Mouse (Mus musculus) ovary, postnatal 10 days (tissue): ENCODE data around the gene Mtm1.
"Not testable (repeated sequence)": the region's sequence is repeated elsewhere in the genome, so short reads cannot be mapped to it uniquely, and the experiment has no call there.

Source experiments
- DNase-seq: peaks from one replicate; pipeline ENCODE4 v3.0.0; 2022; ENCODE audit warnings: low spot score

The Mtm1 gene

DNA sequence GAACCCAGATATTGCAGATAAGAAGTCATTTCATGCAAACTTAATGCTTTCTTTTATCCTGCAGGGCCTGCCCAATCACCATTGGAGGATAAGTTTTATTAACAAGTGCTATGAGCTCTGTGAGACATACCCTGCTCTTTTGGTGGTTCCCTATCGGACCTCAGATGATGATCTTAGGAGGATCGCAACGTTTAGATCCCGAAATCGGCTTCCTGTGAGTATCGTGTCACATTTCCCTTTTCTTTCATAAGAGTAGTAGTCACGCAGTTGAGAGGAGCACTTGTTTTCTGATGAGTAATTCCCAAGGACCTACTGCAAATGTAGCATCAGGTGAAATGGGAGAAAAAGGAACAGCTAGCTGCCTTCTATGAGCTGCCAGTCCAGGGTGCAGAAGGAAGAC, 76.5 kb downstream of the Mtm1 start:
- no peak for DNase-seq

DNA sequence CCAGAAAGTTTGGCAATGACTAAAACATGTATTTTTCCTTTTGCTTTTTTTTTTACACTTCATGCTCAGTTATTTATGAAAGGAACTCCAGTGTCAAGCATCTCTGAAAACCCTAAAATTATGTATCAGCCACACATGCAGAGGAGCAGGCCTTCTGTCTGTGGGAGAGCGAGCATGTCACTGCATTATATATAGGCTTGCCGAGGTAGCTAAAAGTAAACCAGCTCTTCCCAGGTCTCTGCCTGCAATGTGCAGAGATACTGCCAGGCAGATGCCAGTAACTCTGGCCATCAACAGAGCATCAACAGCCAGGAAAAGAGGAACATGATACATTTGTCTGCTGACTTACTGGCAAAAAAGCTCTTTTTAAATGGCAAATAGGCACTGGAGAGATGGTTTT, 83.6 kb downstream of the Mtm1 start:
- no peak for DNase-seq

DNA sequence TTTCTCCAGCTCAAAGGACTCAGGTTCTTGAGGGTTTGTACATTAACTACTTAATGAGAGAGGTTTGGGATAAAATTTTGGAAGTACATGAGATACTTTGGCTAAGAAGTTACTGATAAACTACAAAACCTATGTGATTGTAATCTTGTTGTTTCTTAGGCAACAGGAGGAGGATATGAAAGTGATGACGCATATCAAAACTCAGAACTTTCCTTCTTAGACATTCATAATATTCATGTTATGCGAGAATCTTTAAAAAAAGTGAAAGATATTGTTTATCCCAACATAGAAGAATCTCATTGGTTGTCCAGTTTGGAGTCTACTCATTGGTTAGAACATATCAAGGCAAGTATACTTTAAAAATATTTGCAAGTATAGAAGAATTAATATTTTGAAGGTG, 85.4 kb downstream of the Mtm1 start:
- DNase-seq = no peak

DNA sequence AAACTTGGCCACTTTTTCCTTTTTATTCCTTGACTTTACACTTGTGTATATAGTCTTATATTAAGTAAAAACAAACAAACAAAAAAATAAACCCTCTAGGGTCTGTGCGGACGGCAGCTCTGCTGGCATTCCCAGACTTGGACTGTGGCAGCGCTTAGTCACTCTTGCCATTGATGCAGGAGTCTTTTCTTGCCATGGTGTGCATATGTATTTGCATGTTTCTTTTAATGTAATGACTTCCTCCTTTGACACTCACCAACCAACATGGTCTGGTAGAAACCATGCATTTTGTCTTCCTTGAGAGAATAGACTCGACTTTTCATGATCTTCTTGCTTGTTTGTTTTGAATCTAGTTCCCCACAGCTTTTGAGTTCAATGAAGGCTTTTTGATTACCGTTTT, 91.6 kb downstream of the Mtm1 start:
- no peak for DNase-seq

DNA sequence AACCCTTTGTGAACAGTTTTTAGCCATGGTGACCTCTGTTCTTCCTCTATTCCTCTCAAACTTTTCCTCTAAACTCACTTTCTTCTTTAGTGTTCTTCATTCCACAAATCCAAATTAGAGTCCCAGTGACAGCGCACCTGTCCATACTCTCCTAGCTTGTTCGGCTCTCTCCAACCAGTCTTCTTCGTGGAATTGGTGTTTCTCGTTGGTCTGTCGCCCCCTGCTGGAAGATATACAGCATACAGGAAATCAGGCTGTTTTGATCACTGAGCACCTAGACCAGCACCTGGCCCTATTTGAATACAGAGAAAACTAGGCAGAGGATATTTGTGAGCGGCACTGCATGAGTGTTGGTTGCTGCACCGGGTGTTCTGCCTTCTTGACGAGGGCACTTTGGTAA, 100.7 kb downstream of the Mtm1 start:
- no peak for DNase-seq

DNA sequence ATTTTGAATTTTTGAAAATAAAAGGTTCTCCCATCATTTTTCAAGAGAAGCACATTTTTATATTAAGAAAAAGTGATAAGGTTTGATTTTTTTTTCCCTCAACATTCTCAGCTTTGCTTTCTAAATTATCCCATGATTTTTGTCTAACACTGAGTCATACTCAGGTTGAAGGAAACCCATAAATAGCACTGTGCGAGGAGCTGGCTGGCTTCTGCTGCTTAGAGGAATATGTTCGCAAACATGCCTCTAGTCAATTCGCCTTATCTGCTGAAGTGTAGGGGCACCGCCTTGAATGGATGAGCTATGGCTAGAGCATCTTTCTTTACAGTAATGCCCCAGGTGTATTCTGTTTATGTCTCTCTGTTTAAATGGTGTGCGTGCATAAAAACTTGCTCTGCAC, 103.8 kb downstream of the Mtm1 start:
- no peak for DNase-seq

DNA sequence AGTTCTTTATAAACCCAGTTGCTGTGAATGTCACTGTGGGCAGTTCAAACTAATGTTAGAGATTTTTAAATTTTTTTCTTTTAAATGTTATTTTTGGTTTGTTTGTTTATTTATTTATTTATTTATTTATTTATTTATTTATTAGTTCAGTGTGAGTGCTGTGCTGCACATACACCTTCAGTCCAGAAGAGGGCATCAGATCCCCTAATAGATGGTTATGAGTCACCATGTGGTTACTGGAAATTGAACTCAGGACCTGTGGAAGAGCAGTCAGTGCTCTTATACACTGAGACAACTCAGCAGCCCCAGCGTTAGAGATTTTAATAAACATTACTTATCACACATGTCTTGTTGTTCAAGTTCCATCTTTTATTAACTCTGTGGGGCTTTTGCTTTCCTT, 141.5 kb downstream of the Mtm1 start:
- no peak for DNase-seq

DNA sequence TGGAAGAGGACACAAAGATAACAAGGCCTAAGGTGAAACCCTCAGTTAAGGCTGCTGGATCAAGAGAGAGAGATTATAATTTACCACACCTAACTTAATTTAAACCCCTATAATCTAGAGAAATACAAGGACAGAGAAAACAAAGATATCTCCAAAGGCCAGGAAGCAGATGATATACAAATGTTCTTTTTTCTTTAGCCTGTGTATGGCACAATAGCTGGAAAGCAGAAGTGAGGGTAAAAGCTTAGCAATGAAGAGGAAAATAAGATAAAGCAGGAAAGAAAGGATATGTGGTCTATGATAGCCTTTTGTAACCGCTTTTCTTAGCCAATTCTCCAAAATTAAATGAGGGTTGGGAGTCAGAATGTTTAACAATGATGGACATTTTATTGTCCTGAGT, 144.8 kb downstream of the Mtm1 start:
- DNase-seq = no peak

DNA sequence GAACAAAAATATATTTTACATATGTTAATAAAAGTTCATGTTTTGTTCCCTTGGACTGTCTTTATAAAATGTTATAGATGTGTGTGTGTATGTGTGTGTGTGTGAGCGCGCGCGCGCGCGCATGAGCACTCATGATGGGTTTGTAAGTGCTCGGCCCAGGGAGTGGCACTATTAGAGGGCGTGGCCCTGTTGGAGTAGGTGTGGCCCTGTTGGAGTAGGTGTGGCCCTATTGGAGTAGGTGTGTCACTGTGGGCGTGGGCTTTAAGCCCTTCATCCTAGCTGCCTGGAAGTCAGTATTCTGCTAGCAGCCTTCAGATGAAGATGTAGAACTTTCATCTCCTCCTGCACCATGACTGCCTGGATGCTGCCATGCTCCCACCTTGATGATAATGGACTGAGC, 151.2 kb downstream of the Mtm1 start:
- not testable (repeated sequence) for DNase-seq

DNA sequence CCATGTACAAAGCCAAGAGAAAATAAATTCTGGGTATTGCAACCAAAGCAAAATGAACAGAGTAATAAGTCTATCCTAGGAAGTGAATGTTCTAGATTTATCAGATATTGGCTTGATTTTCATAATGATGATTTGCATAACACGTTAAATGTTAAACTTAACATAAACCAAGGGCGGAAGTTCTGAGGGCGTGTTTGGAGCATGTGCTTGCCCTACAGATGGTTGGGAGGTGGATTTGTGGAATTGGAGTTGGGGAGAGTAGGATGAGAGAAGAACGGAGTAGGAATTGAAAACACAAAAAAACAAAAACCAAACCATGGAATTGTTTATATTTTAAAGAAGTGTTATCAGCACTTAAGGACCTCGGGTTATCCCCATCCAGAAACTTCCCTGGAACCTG, 153.5 kb downstream of the Mtm1 start:
- no peak for DNase-seq

DNA sequence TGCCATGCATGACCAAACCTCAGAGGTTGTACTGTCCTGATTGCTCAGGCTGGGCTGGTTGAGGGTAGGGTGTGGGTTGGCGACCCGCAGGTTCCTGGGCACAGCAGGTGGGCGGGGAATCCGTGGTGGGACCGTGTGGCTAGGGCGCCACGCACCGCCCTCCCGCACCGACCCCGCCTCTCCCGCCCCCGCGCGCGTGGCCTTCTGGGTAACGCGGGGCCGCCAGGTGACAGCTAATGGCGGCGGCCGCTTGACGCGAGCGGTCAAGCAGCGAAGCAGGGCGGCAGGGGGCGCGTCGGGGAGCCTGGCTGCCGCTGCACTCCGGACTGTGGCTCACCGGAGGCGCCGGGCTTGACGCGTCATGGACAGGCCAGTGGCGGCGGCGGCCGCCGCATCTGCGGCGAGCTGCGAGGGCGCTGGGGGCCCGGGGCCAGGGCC, 154.0 kb downstream of the Mtm1 start, which contains the start of gene Mtmr1:
Mtmr1 (plus strand) TSS at position 207 of the 438 bp plus-strand sequence.
- peak; percentile 44 for DNase-seq

DNA sequence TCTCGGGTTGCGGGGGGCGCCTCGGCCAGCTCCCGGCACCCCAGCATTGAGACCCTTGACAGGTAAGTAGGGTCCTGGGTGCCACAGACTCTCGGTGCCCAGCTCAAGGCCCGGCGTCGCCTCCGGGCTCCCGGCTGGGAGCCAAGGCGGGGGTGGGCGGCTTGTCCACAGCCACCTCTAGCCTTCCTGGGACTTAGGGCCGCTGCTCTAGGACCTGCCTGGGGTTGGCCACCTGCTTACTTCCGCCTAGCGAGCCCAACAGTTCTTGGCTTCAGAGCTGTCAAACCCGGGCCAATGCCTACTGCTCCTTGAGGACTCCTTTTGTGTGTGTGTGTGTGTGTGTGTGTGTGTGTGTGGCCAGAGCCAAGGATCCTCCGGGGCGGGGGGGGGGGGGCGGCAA, 154.4 kb downstream of the Mtm1 start:
- peak; percentile 7 for DNase-seq
